Mouse (Mus musculus) liver, embryonic 13.5 days (tissue): ENCODE data around the gene Efna3. TPM values are rescaled to one million over a fixed set of nuclear protein-coding genes. Genes with fewer than 3 reads are reported as not detected.

Experiments used
- ATAC-seq: fragments of 200-750 bp; cut with Nextera tagmentation; 2 replicates; pipeline ENCODE4 v1.8.0; 2017; ENCODE audit warnings: low read depth, mild to moderate bottlenecking, moderate number of reproducible peaks, moderate library complexity
- DNase-seq: peaks from one replicate; pipeline ENCODE4 v3.0.0; 2022
- H3K27ac ChIP-seq: fragments of 300-500 bp; sonication (generic); 2 replicates; pipeline ENCODE4 v1.5.1; 2015; ENCODE audit warnings: moderate library complexity, mild to moderate bottlenecking, inconsistent platforms
- H3K27me3 ChIP-seq: fragments of 300-500 bp; sonication (generic); 2 replicates; pipeline ENCODE4 v1.6.1; 2015; ENCODE audit warnings: mild to moderate bottlenecking, inconsistent platforms
- H3K36me3 ChIP-seq: fragments of 300-500 bp; sonication (generic); 2 replicates; pipeline ENCODE4 v1.6.1; 2015; ENCODE audit warnings: mild to moderate bottlenecking, inconsistent platforms
- H3K4me1 ChIP-seq: fragments of 300-500 bp; sonication (generic); replicated peaks from 2 replicates; pipeline ENCODE4 v1.6.1; 2015; ENCODE audit warnings: inconsistent platforms
- H3K4me2 ChIP-seq: fragments of 300-500 bp; sonication (generic); 2 replicates; pipeline ENCODE4 v1.6.1; 2015; ENCODE audit warnings: inconsistent platforms, mild to moderate bottlenecking, moderate library complexity
- H3K4me3 ChIP-seq: fragments of 300-500 bp; sonication (generic); replicated peaks from 2 replicates; pipeline ENCODE4 v1.5.1; 2015; ENCODE audit warnings: mild to moderate bottlenecking, inconsistent platforms
- H3K9ac ChIP-seq: fragments of 300-500 bp; sonication (generic); 2 replicates; pipeline ENCODE4 v1.6.1; 2015; ENCODE audit warnings: mild to moderate bottlenecking, inconsistent platforms
- H3K9me3 ChIP-seq: fragments of 300-500 bp; sonication (generic); replicated peaks from 2 replicates; pipeline ENCODE4 v1.6.1; 2016; ENCODE audit warnings: inconsistent platforms
- WGBS: fragments of 180-500 bp; shearing (Covaris S2); methylation state at CpG from one replicate; pipeline ENCODE4 v1.1.7; 2015; ENCODE audit not compliant: insufficient replicate concordance; 5-methylcytosine and 5-hydroxymethylcytosine counted together
- polyA plus RNA-seq: library from polyadenylated mRNA; unstranded; fragments of >200 nt; fragmentation: Nextera tagmentation; extraction: Ambion mirVana; gene quantifications from 2 replicates; pipeline ENCODE4 v1.2.1, GENCODE M21; 2015

The Efna3 gene
- polyA plus RNA-seq, 1 experiment from 2014 or later, result 0.32 TPM

DNA sequence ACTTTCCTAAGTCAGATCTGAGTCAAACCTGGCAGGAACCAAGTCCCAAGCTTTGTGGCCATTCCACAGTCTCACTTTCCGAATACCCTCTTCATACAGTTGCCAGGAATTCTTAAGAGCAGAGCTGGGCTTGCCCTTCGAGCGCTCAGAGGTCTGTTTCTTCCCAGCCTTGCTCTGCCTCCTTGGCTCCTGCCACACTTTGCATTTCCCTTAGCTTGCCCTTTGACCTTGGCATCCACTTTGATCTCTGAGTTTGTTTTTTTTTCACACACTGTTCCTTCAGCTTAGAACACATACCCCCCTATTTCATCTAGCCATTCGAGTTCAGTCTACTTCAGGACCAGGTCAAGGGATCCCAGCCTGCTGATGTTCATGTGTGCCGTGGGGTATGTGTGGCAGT is 28.5 kb upstream of the Efna3 start:
- H3K9me3 ChIP-seq, result no peaks in the 10 kb centered on the region
- no peak for ATAC-seq
- no peak overlapping the region for H3K27ac ChIP-seq
- H3K27me3 ChIP-seq, result peaks cover 76% of the 10 kb centered on the region
- H3K9ac ChIP-seq, result no peak overlapping the region
- DNase-seq, result no peak
- no peaks in the 10 kb centered on the region for H3K36me3 ChIP-seq
- whole genome bisulfite sequencing, result 60% methylated on average over 5 of the region's 5 CpGs
- peaks cover 33% of the 10 kb centered on the region for H3K4me1 ChIP-seq
- no peak overlapping the region for H3K4me2 ChIP-seq
- no peak overlapping the region for H3K4me3 ChIP-seq

DNA sequence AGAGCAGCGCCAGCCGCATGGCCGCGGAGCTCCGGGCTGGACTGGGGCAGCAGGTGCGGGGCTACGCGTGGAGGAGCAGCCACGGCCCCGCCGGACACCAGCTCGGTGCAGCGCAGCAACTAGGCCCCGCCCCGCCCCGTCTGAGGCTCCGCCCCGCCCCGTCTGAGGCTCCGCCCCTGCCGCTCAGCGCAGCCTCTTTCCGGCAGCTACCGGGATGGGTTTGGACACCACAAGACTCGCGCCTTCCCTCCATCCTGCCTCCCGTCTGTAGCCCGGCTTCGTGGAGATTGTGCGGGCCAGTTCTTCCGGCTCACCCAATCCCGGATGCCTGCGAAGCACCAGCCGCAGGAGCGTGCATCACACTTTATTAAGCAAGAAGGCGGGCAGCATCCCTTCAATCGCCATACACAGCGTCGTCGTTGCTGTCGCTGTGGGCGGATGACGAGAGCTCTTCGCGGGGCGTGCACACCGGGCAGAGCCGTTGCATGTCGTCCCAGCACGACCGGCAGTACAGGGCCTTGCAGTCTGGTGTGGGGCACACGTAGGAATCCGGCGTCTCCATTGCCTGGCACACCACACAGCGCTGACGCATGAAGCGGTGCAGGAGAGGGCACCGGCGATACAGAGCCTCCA is 27.2 kb upstream of the Efna3 start, which contains the start of gene Adam15:
Adam15 (minus strand) TSS at position 128 of the 633 bp plus-strand sequence.
- Histone ChIP-seq H3K36me3 (no peaks in the 10 kb centered on the region), H3K9ac (peak within 1 kb of the TSS; percentile 45; the same call in 1 of the 2 replicates), H3K4me1 (peaks cover 30% of the 10 kb centered on the region), H3K27me3 (peaks cover 72% of the 10 kb centered on the region), H3K4me2 (peak within 1 kb of the TSS; percentile 81), H3K9me3 (no peaks in the 10 kb centered on the region), H3K27ac (no peak within 1 kb of the TSS), H3K4me3 (peak within 1 kb of the TSS; percentile 61)
- DNase-seq (peak; percentile 74), ATAC-seq (peak; percentile 79)
- WGBS, result under 1% methylated on average over 59 of the region's 59 CpGs

DNA sequence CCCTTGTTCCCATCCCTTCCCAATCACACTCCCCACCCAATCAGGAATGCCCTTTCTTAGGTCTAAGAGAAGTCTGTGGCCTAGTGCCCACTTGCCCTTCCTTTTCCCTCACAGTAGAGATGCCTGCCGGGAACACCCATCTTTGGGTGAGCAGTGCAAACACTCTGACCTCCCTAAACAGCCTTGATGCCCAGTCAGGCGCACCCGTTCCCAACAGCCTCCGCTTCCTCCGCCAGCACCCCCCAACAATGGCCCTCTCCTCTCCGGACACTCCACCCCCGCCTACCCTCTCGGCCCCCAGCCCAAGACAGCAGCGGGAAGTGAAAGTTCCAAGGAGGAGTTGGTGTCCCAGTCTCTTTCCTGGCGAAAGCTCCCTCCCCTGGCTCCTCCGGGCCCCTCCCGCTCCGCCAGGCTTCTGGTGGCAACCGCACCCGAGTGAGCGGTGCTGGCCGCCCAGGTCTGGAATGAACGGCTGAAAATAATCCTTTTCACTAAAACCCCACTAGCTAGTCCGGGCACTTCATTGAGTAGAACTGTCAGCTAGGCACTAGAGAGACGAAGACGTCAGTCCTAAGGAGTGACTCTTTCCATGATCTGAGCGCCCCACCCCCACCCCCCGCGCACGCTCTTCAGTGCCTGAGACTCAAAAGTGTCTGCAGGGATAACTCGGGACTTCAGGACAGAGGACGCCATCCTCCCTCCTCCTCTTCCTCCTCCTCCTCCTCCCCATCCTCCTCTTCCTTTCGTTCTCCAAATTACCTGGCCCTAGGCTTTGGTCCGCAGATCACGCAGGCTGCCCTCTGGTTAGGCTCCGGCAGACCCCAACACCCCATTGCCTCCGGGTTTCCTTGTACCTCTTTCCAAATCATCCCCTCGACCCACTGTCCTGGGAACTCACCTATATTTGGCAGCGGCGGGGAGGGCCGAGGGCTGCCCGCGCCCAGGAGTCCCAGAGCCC is 26.4 kb upstream of the Efna3 start:
- Histone ChIP-seq H3K27ac (no peak overlapping the region), H3K4me2 (peak overlapping the region; percentile 81), H3K9ac (peak overlapping the region; percentile 45; the same call in 1 of the 2 replicates), H3K36me3 (no peaks in the 10 kb centered on the region), H3K9me3 (no peaks in the 10 kb centered on the region), H3K27me3 (peaks cover 72% of the 10 kb centered on the region), H3K4me3 (peak overlapping the region; percentile 61), H3K4me1 (peaks cover 24% of the 10 kb centered on the region)
- 3% methylated on average over 38 of the region's 38 CpGs for WGBS
- ATAC-seq, result peak; percentile 10; the same call in 1 of the 2 replicates
- DNase-seq, result no peak

DNA sequence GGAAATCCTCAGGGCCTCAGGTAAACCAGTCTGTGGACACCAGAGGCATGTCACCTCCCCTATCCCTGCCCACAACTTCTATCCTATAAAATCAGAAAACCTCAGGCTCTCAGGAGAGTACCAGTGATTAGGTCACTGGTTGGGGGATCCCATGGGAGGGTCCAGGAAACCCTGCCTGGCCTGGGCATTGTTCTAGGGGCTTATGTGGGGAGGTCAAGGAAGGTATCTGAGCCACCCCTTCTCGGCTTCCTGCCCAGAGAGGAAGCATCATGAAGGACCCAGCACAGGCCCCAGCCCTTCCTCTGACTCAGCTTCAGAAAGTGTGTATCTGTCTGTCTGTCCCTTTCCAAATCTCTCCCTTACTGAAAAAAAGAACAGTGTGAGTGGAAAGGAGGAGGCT is 25.2 kb upstream of the Efna3 start:
- no peak for ATAC-seq
- H3K27ac ChIP-seq, result no peak overlapping the region
- peaks cover 60% of the 10 kb centered on the region for H3K27me3 ChIP-seq

DNA sequence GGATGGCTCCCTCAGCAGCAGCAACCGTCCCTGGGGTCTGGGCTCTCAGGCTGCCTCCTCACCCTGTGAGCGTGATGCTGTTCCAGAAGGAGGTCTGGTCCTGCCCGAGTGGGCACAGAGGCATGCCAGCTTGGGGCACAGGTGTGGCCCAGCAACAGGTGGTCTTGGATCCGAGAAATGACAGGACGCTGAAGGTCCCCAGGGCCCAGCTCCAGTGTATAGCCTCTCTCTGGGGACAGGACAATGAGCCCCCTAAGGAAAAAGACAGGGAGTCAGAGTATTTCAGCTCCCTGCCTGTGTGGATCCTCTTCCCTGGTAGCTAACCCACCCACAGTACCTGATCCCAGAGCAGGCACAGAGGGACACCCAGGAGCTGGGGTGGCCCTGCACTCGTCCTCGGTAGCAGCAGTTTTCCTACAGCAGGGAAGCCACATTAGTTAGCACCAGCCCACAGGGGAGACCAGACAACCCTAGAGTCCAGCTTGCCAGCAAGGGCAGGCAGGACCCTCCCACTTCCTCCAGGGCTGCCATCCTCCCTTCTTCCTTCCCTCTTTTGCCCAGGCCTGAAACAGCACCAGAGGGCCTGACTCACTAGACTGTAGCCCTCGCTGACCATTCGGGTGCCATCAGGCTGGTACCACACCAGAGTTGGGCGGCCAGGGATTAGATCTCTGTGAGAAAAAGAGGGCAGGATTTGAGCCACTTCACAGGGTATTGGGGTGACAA is 24.2 kb upstream of the Efna3 start:
- WGBS, result 46% methylated on average over 10 of the region's 10 CpGs
- H3K36me3 ChIP-seq, result no peaks in the 10 kb centered on the region
- ATAC-seq (no peak), DNase-seq (no peak)
- H3K9me3 ChIP-seq, result no peaks in the 10 kb centered on the region
- no peak overlapping the region for H3K27ac ChIP-seq
- H3K9ac ChIP-seq, result no peak overlapping the region
- H3K27me3 ChIP-seq, result peaks cover 51% of the 10 kb centered on the region
- no peak overlapping the region for H3K4me3 ChIP-seq
- no peak overlapping the region for H3K4me2 ChIP-seq
- H3K4me1 ChIP-seq, result peaks cover 24% of the 10 kb centered on the region

More for the DNA sequence above, 25.2 kb upstream of the Efna3 start:
- H3K9me3 ChIP-seq, result no peaks in the 10 kb centered on the region
- WGBS, result 17% methylated on average over 1 of the region's 1 CpGs
- no peak overlapping the region for H3K4me3 ChIP-seq
- H3K36me3 ChIP-seq, result no peaks in the 10 kb centered on the region
- DNase-seq, result no peak
- H3K9ac ChIP-seq, result no peak overlapping the region
- 0 out of 2 replicates have a peak overlapping the region, but pooled peaks have one; percentile 81 for H3K4me2 ChIP-seq
- H3K4me1 ChIP-seq, result peaks cover 24% of the 10 kb centered on the region

DNA sequence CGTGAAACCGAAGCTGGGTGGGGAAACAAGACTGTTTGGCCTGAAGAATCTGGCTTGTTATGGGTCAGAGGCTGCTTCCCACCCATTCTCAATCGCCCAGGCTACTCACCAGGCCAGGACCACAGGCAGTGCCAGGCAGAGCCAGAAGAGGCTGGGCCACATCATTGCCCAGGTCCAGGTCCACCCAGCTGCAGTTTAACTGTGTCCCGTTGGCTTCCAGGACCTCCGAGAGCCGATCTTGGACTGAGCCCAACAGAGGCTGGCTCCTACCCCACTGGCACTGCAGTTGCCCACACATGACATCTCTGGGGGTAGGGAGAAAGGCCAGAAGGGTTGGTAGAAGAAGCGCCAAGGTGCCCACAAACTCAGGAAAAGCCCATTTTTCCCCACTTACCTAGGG is 20.5 kb upstream of the Efna3 start:
- no peaks in the 10 kb centered on the region for H3K36me3 ChIP-seq
- H3K27ac ChIP-seq, result no peak overlapping the region
- ATAC-seq (no peak), DNase-seq (no peak)
- H3K4me2 ChIP-seq, result no peak overlapping the region
- 71% methylated on average over 7 of the region's 7 CpGs for WGBS
- H3K27me3 ChIP-seq, result peaks cover 25% of the 10 kb centered on the region
- H3K9me3 ChIP-seq, result no peaks in the 10 kb centered on the region
- no peak overlapping the region for H3K9ac ChIP-seq
- H3K4me1 ChIP-seq, result peaks cover 12% of the 10 kb centered on the region
- H3K4me3 ChIP-seq, result no peak overlapping the region

DNA sequence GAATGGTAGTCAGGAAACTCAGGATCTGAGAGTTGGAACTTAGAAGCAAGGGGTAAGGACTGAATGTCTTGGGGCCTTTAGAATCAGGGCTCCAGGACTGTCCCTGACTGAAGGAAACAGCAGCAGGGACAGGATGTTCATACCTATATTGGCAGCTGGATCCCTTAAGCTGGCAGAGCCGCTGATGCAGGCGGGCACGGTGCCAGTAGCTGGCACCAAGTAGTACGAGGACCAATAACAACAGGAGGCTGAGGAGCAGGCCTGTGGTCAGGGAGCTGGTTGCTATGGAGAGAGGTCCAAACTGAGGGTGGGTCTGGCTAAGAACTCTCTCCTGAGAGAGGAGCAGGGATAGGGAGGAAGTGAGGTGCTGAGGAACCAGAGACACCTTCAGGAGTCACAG is 19.0 kb upstream of the Efna3 start:
- Histone ChIP-seq H3K9me3 (no peaks in the 10 kb centered on the region), H3K4me1 (peaks cover 23% of the 10 kb centered on the region), H3K4me3 (no peak overlapping the region), H3K9ac (no peak overlapping the region), H3K4me2 (no peak overlapping the region), H3K27ac (no peak overlapping the region), H3K27me3 (peaks cover 24% of the 10 kb centered on the region), H3K36me3 (no peaks in the 10 kb centered on the region)
- ATAC-seq (no peak), DNase-seq (no peak)
- 77% methylated on average over 4 of the region's 4 CpGs for WGBS

DNA sequence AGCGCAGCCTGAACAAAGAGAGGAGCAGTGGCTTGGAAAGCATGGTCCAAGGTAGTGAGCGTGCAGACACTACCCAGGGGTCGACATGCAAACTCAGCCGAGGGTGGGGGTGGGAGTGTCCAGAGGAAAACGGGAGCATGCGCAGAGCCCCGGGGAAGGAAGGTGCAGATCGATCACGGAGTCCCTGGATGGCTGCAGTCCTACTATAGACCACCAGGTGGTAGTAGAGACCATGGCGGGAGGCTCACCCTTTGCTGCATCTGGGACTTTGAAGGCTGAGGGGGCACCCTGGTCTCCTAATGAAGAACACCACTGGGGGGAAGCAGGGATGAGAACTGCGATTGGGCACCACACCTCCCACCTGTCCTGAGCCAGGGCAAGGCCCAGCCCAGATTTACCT is 17.7 kb upstream of the Efna3 start:
- Histone ChIP-seq H3K36me3 (no peaks in the 10 kb centered on the region), H3K27ac (no peak overlapping the region), H3K4me2 (peak overlapping the region; percentile 28), H3K4me1 (peaks cover 21% of the 10 kb centered on the region), H3K9ac (no peak overlapping the region), H3K4me3 (0 out of 2 replicates have a peak overlapping the region, but pooled peaks have one; percentile 5), H3K9me3 (no peaks in the 10 kb centered on the region), H3K27me3 (peaks cover 34% of the 10 kb centered on the region)
- ATAC-seq, result 0 out of 2 replicates have a peak, but pooled peaks have one; percentile 8
- 11% methylated on average over 11 of the region's 11 CpGs for WGBS
- DNase-seq, result peak; percentile 50

DNA sequence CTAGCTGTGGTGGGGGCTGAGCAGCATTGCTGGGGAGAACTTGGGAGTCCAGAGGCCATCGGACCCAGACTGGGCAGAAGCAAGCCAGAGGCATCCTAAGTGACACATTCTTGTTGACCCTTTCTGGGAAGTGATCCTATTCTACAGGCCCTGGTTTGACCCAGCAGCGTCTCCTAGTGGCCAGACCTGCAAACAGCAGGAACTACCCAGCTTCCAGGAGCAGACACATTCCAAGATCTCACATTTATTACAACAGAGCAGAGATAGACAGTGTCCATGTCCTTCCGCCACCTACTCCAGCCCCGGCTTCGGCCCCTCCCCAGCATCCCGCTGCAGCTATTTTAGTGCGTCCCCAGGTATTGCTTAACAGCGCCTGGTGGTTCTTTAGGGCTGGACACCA is 16.7 kb upstream of the Efna3 start:
- H3K27me3 ChIP-seq, result peaks cover 41% of the 10 kb centered on the region

DNA sequence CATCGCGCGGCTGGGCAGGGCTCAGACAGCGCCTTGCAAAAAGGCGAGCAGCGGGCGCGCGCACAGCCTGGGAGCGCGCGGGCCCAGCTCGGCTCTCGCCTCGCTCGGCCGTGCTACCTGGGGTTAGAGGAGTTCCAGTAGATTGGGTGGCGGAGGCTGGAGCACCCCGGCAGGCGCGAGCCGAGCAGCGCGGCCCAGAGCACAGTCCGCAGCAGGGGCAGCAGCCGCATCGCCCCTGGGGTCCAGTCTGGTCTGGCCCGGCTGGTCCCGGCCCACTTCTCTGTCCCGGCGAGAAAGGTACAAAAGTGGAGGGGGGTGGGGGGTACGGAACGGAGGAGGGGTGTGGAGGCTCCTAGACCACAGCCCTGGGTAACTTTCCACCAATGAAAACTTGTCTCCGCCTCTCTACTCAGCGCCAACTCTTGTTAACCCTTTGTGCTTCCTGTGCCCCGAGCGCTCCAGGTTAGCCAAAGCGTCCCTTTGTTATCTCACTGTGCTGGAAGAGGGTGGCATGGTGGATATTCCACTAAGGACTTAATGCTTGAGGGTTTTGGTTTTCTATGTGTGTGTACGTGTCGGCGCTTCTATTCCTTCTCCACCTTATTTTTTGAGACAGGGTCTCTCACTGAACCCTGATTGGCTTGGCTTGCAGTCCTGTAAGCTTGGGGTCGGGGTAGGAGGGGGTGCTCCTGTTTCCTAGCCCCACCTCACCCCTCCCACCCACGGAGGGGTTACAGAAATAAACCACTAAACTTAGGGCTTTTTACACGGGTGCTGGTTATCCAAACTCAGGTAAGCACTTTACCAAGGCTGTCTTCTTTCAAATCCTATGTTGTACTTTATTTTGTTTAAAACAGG is 15.2 kb upstream of the Efna3 start, which contains the start of gene Efna4:
Efna4 (minus strand) TSS at position 308 of the 858 bp plus-strand sequence.
- ATAC-seq (peak; percentile 66), DNase-seq (no peak)
- Histone ChIP-seq H3K27me3 (peaks cover 55% of the 10 kb centered on the region), H3K4me3 (peak within 1 kb of the TSS; percentile 65), H3K9me3 (no peaks in the 10 kb centered on the region), H3K27ac (no peak within 1 kb of the TSS), H3K4me2 (peak within 1 kb of the TSS; percentile 80), H3K36me3 (no peaks in the 10 kb centered on the region), H3K9ac (peak within 1 kb of the TSS; percentile 64), H3K4me1 (peaks cover 21% of the 10 kb centered on the region)
- WGBS, result 2% methylated on average over 42 of the region's 44 CpGs

More for the DNA sequence above, 16.7 kb upstream of the Efna3 start:
- DNase-seq, result peak; percentile 48
- no peaks in the 10 kb centered on the region for H3K36me3 ChIP-seq
- H3K4me1 ChIP-seq, result peaks cover 21% of the 10 kb centered on the region
- H3K4me2 ChIP-seq, result no peak overlapping the region
- no peak overlapping the region for H3K4me3 ChIP-seq
- WGBS, result 31% methylated on average over 8 of the region's 8 CpGs
- no peak overlapping the region for H3K9ac ChIP-seq
- ATAC-seq, result no peak
- no peaks in the 10 kb centered on the region for H3K9me3 ChIP-seq
- H3K27ac ChIP-seq, result no peak overlapping the region
